Mouse (Mus musculus): Measurements from ENCODE around the gene Krt26.

The Krt26 gene

GRCm38 (mm10) chr11:99337866-99338265, at the start of gene Krt26:
TSS of gene Krt26 (minus strand) at chr11:99337966.
- no peak for DNase-seq (ENCODE audit: extremely low read depth, low read depth, low spot score)

- no peak for DNase-seq (ENCODE audit: extremely low read depth, low read depth, low spot score)
These were observed 48.3 kb upstream of the Krt26 start for GRCm38 (mm10) chr11:99385813-99386721.

GRCm38 (mm10) chr11:99379568-99379967, 41.8 kb upstream of the Krt26 start:
- no peak for DNase-seq (ENCODE audit: extremely low read depth, low read depth, low spot score)

GRCm38 (mm10) chr11:99374803-99375202, 37.0 kb upstream of the Krt26 start, which contains the start of gene Krt28:
TSS of gene Krt28 (minus strand) at chr11:99374903.
- no peak for DNase-seq (ENCODE audit: extremely low read depth, low read depth, low spot score)

GRCm38 (mm10) chr11:99369853-99370451, 32.2 kb upstream of the Krt26 start:
- no peak for DNase-seq (ENCODE audit: extremely low read depth, low read depth, low spot score)

- DNase-seq (ENCODE audit: extremely low read depth, low read depth, low spot score): no peak
These were observed 31.5 kb upstream of the Krt26 start for GRCm38 (mm10) chr11:99369229-99369628.

GRCm38 (mm10) chr11:99366791-99367190, 29.0 kb upstream of the Krt26 start:
- DNase-seq (ENCODE audit: extremely low read depth, low read depth, low spot score): no peak

GRCm38 (mm10) chr11:99364412-99364811, 26.6 kb upstream of the Krt26 start:
- no peak for DNase-seq (ENCODE audit: extremely low read depth, low read depth, low spot score)

- DNase-seq (ENCODE audit: extremely low read depth, low read depth, low spot score): no peak
These were observed 23.7 kb upstream of the Krt26 start for GRCm38 (mm10) chr11:99361423-99361822.

- DNase-seq (ENCODE audit: extremely low read depth, low read depth, low spot score): no peak
These were observed 13.2 kb upstream of the Krt26 start, which contains the start of gene Krt27 for GRCm38 (mm10) chr11:99351004-99351403. TSS of gene Krt27 (minus strand) at chr11:99351104.

GRCm38 (mm10) chr11:99339299-99339847, 1.6 kb upstream of the Krt26 start:
- no peak for DNase-seq (ENCODE audit: extremely low read depth, low read depth, low spot score)

- no peak for DNase-seq (ENCODE audit: extremely low read depth, low read depth, low spot score)
These were observed 4.3 kb downstream of the Krt26 start for GRCm38 (mm10) chr11:99333426-99333825.

- no peak for DNase-seq (ENCODE audit: extremely low read depth, low read depth, low spot score)
These were observed 8.1 kb downstream of the Krt26 start for GRCm38 (mm10) chr11:99329655-99330054.

GRCm38 (mm10) chr11:99322851-99323250, 14.9 kb downstream of the Krt26 start, which contains the start of gene Krt25:
TSS of gene Krt25 (minus strand) at chr11:99322951.
- no peak for DNase-seq (ENCODE audit: extremely low read depth, low read depth, low spot score)

GRCm38 (mm10) chr11:99321094-99321493, 16.7 kb downstream of the Krt26 start:
- DNase-seq (ENCODE audit: extremely low read depth, low read depth, low spot score): no peak

GRCm38 (mm10) chr11:99319127-99319526, 18.6 kb downstream of the Krt26 start:
- no peak for DNase-seq (ENCODE audit: extremely low read depth, low read depth, low spot score)

GRCm38 (mm10) chr11:99316543-99316942, 21.2 kb downstream of the Krt26 start:
- no peak for DNase-seq (ENCODE audit: extremely low read depth, low read depth, low spot score)

GRCm38 (mm10) chr11:99314594-99314993, 23.2 kb downstream of the Krt26 start:
- DNase-seq (ENCODE audit: extremely low read depth, low read depth, low spot score): no peak

- no peak for DNase-seq (ENCODE audit: extremely low read depth, low read depth, low spot score)
These were observed 26.9 kb downstream of the Krt26 start for GRCm38 (mm10) chr11:99310882-99311281.

GRCm38 (mm10) chr11:99307579-99307978, 30.2 kb downstream of the Krt26 start:
- no peak for DNase-seq (ENCODE audit: extremely low read depth, low read depth, low spot score)

GRCm38 (mm10) chr11:99295039-99295438, 42.7 kb downstream of the Krt26 start:
- no peak for DNase-seq (ENCODE audit: extremely low read depth, low read depth, low spot score)

- DNase-seq (ENCODE audit: extremely low read depth, low read depth, low spot score): no peak
These were observed 44.9 kb downstream of the Krt26 start for GRCm38 (mm10) chr11:99292846-99293245.
